Mouse (Mus musculus) limb, embryonic 15.5 days (tissue): ENCODE results near the gene Dlgap1. TPM values are rescaled to one million over a fixed set of nuclear protein-coding genes. Genes with fewer than 3 reads are reported as not detected.

Experiments
- ATAC-seq: fragments of 200-750 bp; cut with Nextera tagmentation; 2 replicates; pipeline ENCODE4 v1.8.0; 2017; ENCODE audit warnings: low read depth, moderate TSS enrichment; ENCODE audit not compliant: insufficient number of reproducible peaks, low FRiP score, low TSS enrichment
- H3K27ac ChIP-seq: fragments of 300-500 bp; sonication (generic); 2 replicates; pipeline ENCODE4 v1.5.1; 2015; ENCODE audit warnings: moderate library complexity, mild to moderate bottlenecking, inconsistent platforms
- H3K27me3 ChIP-seq: fragments of 300-500 bp; sonication (generic); 2 replicates; pipeline ENCODE4 v1.6.1; 2015; ENCODE audit warnings: inconsistent platforms
- H3K36me3 ChIP-seq: fragments of 300-500 bp; sonication (generic); 2 replicates; pipeline ENCODE4 v1.6.1; 2015; ENCODE audit warnings: inconsistent platforms
- H3K4me1 ChIP-seq: fragments of 300-500 bp; sonication (generic); 2 replicates; pipeline ENCODE4 v1.6.1; 2015; ENCODE audit warnings: inconsistent platforms
- H3K4me2 ChIP-seq: fragments of 300-500 bp; sonication (generic); 2 replicates; pipeline ENCODE4 v1.6.1; 2015; ENCODE audit warnings: mild to moderate bottlenecking, inconsistent platforms
- H3K4me3 ChIP-seq: fragments of 300-500 bp; sonication (generic); 2 replicates; pipeline ENCODE4 v1.5.1; 2015; ENCODE audit warnings: mild to moderate bottlenecking, inconsistent platforms
- H3K9ac ChIP-seq: fragments of 300-500 bp; sonication (generic); 2 replicates; pipeline ENCODE4 v1.6.1; 2015; ENCODE audit warnings: inconsistent platforms
- H3K9me3 ChIP-seq: fragments of 300-500 bp; sonication (generic); 2 replicates; pipeline ENCODE4 v1.6.1; 2016; ENCODE audit warnings: inconsistent platforms
- WGBS: fragments of 180-500 bp; shearing (Covaris S2); methylation state at CpG from one replicate; pipeline ENCODE4 v1.1.7; 2015; 5-methylcytosine and 5-hydroxymethylcytosine counted together
- polyA plus RNA-seq: library from polyadenylated mRNA; unstranded; fragments of >200 nt; fragmentation: Nextera tagmentation; extraction: Ambion mirVana; gene quantifications from 2 replicates; pipeline ENCODE4 v1.2.1, GENCODE M21; 2015

Dlgap1 gene
- polyA plus RNA-seq, 1 experiment from 2014 or later: 3.1 TPM

DNA sequence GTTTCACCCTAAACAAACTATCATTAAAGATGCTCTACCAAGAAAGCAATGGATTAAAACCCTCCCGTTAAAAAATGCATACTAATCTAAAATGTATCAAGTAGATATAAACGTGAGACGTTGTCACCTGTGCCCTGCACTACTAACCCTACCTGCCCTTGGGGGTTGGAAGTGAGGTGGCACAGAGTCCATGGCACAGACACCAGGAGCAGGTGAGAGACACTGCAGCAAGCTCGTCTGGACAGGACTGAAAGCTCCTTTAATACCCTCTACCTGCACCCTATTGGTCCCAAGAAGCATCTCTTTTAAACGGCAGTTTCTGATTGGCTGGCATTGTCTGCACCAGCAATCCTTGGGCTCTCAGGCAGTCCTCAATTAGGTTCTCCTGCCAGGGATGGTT, 464.0 kb downstream of the Dlgap1 start:
- no peak overlapping the region for H3K4me3 ChIP-seq
- H3K9me3 ChIP-seq: no peaks in the 10 kb centered on the region
- no peak for ATAC-seq
- H3K27me3 ChIP-seq: no peaks in the 10 kb centered on the region
- no peak overlapping the region for H3K27ac ChIP-seq
- H3K9ac ChIP-seq: no peak overlapping the region
- 70% methylated on average over 5 of the region's 5 CpGs for WGBS
- H3K4me2 ChIP-seq: no peak overlapping the region
- peaks cover 2% of the 10 kb centered on the region; the same call in 1 of the 2 replicates for H3K4me1 ChIP-seq
- H3K36me3 ChIP-seq: no peaks in the 10 kb centered on the region

GRCm38 (mm10) chr17:70434549-70434948, 465.7 kb downstream of the Dlgap1 start:
- 83% methylated on average over 6 of the region's 6 CpGs for WGBS
- no peak for ATAC-seq
- no peak overlapping the region for H3K27ac ChIP-seq
- peaks cover 2% of the 10 kb centered on the region; the same call in 1 of the 2 replicates for H3K4me1 ChIP-seq
- no peaks in the 10 kb centered on the region for H3K36me3 ChIP-seq
- no peaks in the 10 kb centered on the region for H3K27me3 ChIP-seq
- H3K9ac ChIP-seq: no peak overlapping the region
- no peak overlapping the region for H3K4me3 ChIP-seq
- no peaks in the 10 kb centered on the region for H3K9me3 ChIP-seq
- no peak overlapping the region for H3K4me2 ChIP-seq

DNA sequence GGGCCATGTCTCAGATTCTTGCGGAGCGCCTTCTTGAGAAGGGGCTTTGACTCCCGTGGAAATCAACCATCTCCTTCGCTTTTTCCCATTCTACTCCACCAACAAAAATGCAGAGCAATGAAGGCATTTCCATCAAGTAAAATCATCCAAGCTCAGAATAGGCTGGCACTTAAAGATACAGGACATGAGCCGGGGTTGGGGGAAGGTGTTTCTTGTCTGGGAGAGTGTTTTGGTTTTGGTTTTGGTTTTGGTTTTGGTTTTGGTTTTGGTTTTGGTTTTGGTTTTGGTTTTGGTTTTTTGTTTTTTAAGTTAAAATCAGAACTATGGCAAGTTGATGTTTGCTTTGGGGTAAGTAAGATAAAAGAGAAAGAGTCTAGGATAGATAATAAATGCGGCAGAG, 466.7 kb downstream of the Dlgap1 start:
- no peak for ATAC-seq
- 83% methylated on average over 6 of the region's 6 CpGs for WGBS

GRCm38 (mm10) chr17:70437229-70437628, 468.4 kb downstream of the Dlgap1 start:
- Histone ChIP-seq H3K9ac (no peak overlapping the region), H3K4me1 (no peaks in the 10 kb centered on the region), H3K36me3 (no peaks in the 10 kb centered on the region), H3K27ac (no peak overlapping the region), H3K4me3 (no peak overlapping the region), H3K27me3 (no peaks in the 10 kb centered on the region), H3K4me2 (no peak overlapping the region), H3K9me3 (no peaks in the 10 kb centered on the region)
- WGBS: 70% methylated on average over 5 of the region's 5 CpGs
- no peak for ATAC-seq

More for the DNA sequence above, 466.7 kb downstream of the Dlgap1 start:
- Histone ChIP-seq H3K9ac (no peak overlapping the region), H3K4me1 (no peaks in the 10 kb centered on the region), H3K4me3 (no peak overlapping the region), H3K27me3 (no peaks in the 10 kb centered on the region), H3K36me3 (no peaks in the 10 kb centered on the region), H3K27ac (no peak overlapping the region), H3K4me2 (no peak overlapping the region), H3K9me3 (no peaks in the 10 kb centered on the region)

GRCm38 (mm10) chr17:70442976-70443375, 474.1 kb downstream of the Dlgap1 start:
- no peaks in the 10 kb centered on the region for H3K36me3 ChIP-seq
- H3K9me3 ChIP-seq: no peaks in the 10 kb centered on the region
- H3K4me1 ChIP-seq: no peaks in the 10 kb centered on the region
- WGBS: 55% methylated on average over 14 of the region's 14 CpGs
- no peak overlapping the region for H3K9ac ChIP-seq
- H3K4me2 ChIP-seq: no peak overlapping the region
- no peak overlapping the region for H3K4me3 ChIP-seq
- no peak for ATAC-seq
- no peak overlapping the region for H3K27ac ChIP-seq
- H3K27me3 ChIP-seq: no peaks in the 10 kb centered on the region

DNA sequence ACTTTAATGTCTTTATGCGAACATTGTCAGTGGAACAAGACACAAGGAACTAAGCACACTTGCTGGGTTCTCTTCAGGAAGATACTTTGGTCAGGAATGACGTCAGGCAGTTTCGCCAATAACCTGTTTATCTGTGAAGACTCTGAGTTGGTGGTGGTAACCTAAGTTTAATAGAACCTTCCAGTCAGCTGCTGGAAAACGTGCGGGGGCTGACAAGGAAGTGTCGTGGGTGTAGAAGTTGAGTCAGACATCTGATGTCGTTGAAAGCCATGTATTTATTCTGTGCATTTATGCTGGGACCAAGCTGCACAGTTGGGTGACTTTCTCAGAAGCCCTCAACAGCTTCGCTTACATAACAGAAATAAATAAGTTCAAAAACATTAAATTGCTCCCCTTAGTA, 477.6 kb downstream of the Dlgap1 start:
- H3K27me3 ChIP-seq: no peaks in the 10 kb centered on the region
- H3K4me3 ChIP-seq: no peak overlapping the region
- 80% methylated on average over 8 of the region's 8 CpGs for WGBS
- no peak overlapping the region for H3K9ac ChIP-seq
- no peaks in the 10 kb centered on the region for H3K36me3 ChIP-seq
- H3K9me3 ChIP-seq: no peaks in the 10 kb centered on the region
- ATAC-seq: no peak
- H3K4me1 ChIP-seq: no peaks in the 10 kb centered on the region
- no peak overlapping the region for H3K4me2 ChIP-seq
- H3K27ac ChIP-seq: no peak overlapping the region

GRCm38 (mm10) chr17:70455036-70455435, 486.2 kb downstream of the Dlgap1 start:
- WGBS: 82% methylated on average over 7 of the region's 7 CpGs
- Histone ChIP-seq H3K36me3 (no peaks in the 10 kb centered on the region), H3K9ac (no peak overlapping the region), H3K27me3 (no peaks in the 10 kb centered on the region), H3K9me3 (no peaks in the 10 kb centered on the region), H3K4me3 (no peak overlapping the region), H3K4me1 (no peaks in the 10 kb centered on the region), H3K27ac (no peak overlapping the region), H3K4me2 (no peak overlapping the region)
- ATAC-seq: no peak

GRCm38 (mm10) chr17:70457103-70457502, 488.2 kb downstream of the Dlgap1 start:
- H3K4me1 ChIP-seq: no peaks in the 10 kb centered on the region
- no peaks in the 10 kb centered on the region for H3K9me3 ChIP-seq
- H3K36me3 ChIP-seq: no peaks in the 10 kb centered on the region
- ATAC-seq: no peak
- H3K27me3 ChIP-seq: no peaks in the 10 kb centered on the region
- no peak overlapping the region for H3K4me2 ChIP-seq
- no peak overlapping the region for H3K4me3 ChIP-seq
- no peak overlapping the region for H3K27ac ChIP-seq
- no peak overlapping the region for H3K9ac ChIP-seq
- 80% methylated on average over 1 of the region's 1 CpGs for WGBS

DNA sequence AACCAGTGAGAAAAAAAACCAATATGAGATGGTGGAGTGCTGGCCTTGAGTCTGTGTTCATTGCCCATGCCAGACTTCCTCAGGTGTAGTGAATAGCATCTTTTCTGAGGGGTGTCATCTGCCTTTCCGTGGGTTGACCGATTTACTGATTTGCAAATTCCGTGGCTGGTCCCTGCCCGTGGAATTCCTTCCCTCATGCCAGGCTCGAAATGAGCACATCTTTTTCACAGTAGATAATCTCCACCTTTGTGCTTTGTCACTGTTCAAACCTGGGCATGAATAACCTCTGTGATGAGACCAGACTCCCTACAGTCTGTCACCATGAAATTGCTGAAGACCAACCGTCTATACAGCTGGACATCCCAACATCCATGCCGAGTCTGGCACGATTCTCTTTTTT, 493.4 kb downstream of the Dlgap1 start:
- 85% methylated on average over 8 of the region's 8 CpGs for WGBS
- no peaks in the 10 kb centered on the region for H3K4me1 ChIP-seq
- H3K4me2 ChIP-seq: no peak overlapping the region
- no peak overlapping the region for H3K9ac ChIP-seq
- no peak overlapping the region for H3K4me3 ChIP-seq
- ATAC-seq: no peak
- no peak overlapping the region for H3K27ac ChIP-seq
- H3K27me3 ChIP-seq: no peaks in the 10 kb centered on the region
- H3K36me3 ChIP-seq: no peaks in the 10 kb centered on the region
- H3K9me3 ChIP-seq: no peaks in the 10 kb centered on the region

DNA sequence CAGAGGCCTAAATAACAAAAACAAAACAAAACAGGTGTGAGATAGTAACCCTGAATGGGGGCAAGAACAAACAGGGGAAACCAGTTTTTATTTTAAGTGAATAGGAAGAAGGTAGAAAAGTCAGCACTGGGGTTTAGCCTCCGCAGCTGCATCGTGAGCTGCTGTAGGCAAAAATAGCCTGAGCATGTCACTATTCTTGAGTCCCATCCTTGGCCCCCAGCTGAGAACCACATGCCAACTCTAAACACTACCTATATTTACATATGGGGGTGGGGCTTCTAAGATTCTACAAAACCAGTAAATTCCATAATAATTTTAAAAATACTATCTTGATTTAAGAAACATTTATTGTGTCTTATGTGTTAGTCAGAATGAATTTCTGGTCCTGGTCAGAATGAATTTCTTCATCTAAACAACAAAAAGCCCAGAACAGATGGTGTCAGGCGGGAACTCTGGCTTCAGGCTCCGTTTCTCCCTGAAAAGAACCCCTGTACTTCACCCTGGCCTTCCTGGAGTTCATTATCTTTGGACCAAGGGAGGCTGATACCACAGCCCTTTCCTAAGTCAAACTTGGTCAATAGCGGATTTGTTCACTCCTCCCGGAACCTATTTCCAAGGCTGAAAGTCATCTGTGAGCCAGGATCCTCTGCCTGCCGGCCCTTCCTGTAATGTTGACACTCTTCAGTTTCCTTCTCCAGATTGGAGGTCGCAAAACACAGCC, 494.1 kb downstream of the Dlgap1 start:
- 74% methylated on average over 8 of the region's 8 CpGs for WGBS

DNA sequence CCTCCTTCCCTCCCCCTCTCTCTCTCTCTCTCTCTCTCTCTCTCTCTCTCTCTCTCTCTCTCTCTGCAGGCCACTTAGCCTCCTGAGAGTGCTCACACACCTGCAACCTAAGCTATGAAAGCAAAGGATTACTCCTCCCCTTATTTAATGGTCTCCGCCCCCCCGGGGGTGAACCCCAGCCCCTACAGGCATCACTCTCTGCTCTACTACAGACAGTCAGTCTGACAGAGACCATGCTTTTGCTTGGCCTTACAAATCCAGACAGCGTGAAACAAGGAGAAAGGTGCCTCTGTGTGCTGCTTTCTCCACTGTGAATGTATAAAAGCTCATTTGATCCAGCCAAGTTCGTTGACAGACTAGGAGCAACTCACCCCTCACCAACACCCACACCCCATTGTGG, 497.5 kb downstream of the Dlgap1 start:
- 39% methylated on average over 4 of the region's 4 CpGs for WGBS
- Histone ChIP-seq H3K4me1 (no peaks in the 10 kb centered on the region), H3K4me3 (no peak overlapping the region), H3K9ac (no peak overlapping the region), H3K27me3 (no peaks in the 10 kb centered on the region), H3K36me3 (no peaks in the 10 kb centered on the region), H3K9me3 (no peaks in the 10 kb centered on the region), H3K4me2 (no peak overlapping the region), H3K27ac (no peak overlapping the region)
- ATAC-seq: no peak

More for the DNA sequence above, 494.1 kb downstream of the Dlgap1 start:
- Histone ChIP-seq H3K4me3 (no peak overlapping the region), H3K4me1 (no peaks in the 10 kb centered on the region), H3K27ac (no peak overlapping the region), H3K36me3 (no peaks in the 10 kb centered on the region), H3K27me3 (no peaks in the 10 kb centered on the region), H3K4me2 (no peak overlapping the region), H3K9ac (no peak overlapping the region), H3K9me3 (no peaks in the 10 kb centered on the region)
- ATAC-seq: no peak

DNA sequence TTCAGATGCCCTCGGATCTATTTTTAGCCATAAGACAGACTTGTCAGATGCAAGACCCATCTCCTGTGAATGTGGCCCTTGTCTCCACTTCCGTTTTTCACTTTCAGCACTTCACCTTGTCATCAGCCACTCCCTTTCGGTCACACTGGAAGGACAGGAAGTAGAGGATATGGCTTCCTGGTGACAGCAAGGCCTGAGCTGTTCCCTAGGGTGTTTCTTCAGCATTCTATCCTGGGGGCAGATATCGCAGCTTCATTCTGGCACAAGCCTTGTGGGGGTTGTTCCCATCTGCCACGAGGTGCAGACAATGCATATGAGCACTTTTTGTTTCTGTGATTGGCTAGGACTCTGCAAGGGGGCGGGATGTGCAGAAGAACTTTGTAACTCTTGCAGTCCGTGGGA, 502.1 kb downstream of the Dlgap1 start:
- H3K9ac ChIP-seq: no peak overlapping the region
- no peak overlapping the region for H3K4me2 ChIP-seq
- H3K36me3 ChIP-seq: no peaks in the 10 kb centered on the region
- H3K27me3 ChIP-seq: no peaks in the 10 kb centered on the region
- H3K4me3 ChIP-seq: no peak overlapping the region
- H3K27ac ChIP-seq: no peak overlapping the region
- ATAC-seq: no peak
- no peaks in the 10 kb centered on the region for H3K9me3 ChIP-seq
- H3K4me1 ChIP-seq: no peaks in the 10 kb centered on the region
- 76% methylated on average over 7 of the region's 7 CpGs for WGBS

DNA sequence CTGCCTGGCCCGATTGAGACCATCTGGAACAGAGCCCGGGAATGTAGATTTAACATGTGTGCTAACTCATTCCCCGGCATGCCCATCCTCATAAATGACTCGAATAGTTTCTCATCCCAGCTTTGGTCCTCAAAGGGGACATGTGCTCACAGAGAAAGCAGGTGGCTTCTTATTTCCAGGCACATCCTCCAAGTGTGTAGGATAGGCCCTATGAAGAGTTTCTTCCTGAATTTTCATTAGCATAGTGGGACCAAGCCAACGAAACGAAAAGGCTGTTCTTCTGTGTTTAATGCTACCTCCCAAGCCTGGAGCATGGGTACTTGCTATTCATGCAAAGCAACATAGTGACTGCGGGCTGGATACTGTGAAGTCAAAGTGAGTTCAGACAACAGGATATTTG, 503.3 kb downstream of the Dlgap1 start:
- Histone ChIP-seq H3K4me1 (no peaks in the 10 kb centered on the region), H3K36me3 (no peaks in the 10 kb centered on the region), H3K27ac (no peak overlapping the region), H3K9ac (no peak overlapping the region), H3K4me3 (no peak overlapping the region), H3K9me3 (no peaks in the 10 kb centered on the region), H3K4me2 (no peak overlapping the region), H3K27me3 (no peaks in the 10 kb centered on the region)
- 61% methylated on average over 7 of the region's 7 CpGs for WGBS
- no peak for ATAC-seq
